Mouse (Mus musculus) erythroblast, embryonic 14.5 days (primary cell): ENCODE results near the gene Bpifb9b.
"Not testable (repeated sequence)": the region's sequence is repeated elsewhere in the genome, so short reads cannot be mapped to it uniquely, and the experiment has no call there.

Experiments used
- GATA1 ChIP-seq: IDR thresholded peaks from 2 replicates; pipeline ENCODE4 v1.6.1; 2012; ENCODE audit warnings: low read length, inconsistent platforms, mixed read lengths
- TAL1 ChIP-seq: IDR thresholded peaks from 3 replicates; pipeline ENCODE4 v1.6.1; 2012; ENCODE audit warnings: low read length, inconsistent platforms, mixed read lengths

GRCm38 (mm10) chr2:154291866-154292265 is 15.2 kb upstream of the Bpifb9b start:
- not testable (repeated sequence) for TF ChIP-seq GATA1, TAL1
